Mouse (Mus musculus) ES-E14 (cell line): ENCODE results near the gene Mpnd. TPM values are rescaled to one million over a fixed set of nuclear protein-coding genes. Genes with fewer than 3 reads are reported as not detected.

Experiments used
- DNase-seq: peaks from one replicate; pipeline ENCODE4 v3.0.0-alpha.2; 2013; ENCODE audit warnings: low read depth, low spot score
- H3K27ac ChIP-seq: 2 replicates; pipeline ENCODE4 v1.5.1; 2012; ENCODE audit warnings: low read depth, mild to moderate bottlenecking, low read length, moderate library complexity, mixed read lengths; ENCODE audit not compliant: poor library complexity, insufficient read depth, severe bottlenecking
- H3K36me3 ChIP-seq: 2 replicates; pipeline ENCODE4 v1.6.1; 2012; ENCODE audit warnings: mild to moderate bottlenecking, low read length, moderate library complexity, mixed read lengths; ENCODE audit not compliant: control insufficient read depth, poor library complexity, insufficient read depth, severe bottlenecking
- H3K4me1 ChIP-seq, 2 experiments: fragments of 150-350 bp in 1 of 2; sonication (generic) in 1 of 2; 2 replicates each; pipeline ENCODE4 v1.6.1; 2012; ENCODE audit warnings: low read length in 2 of 2, mild to moderate bottlenecking in 1 of 2, mixed read lengths in 1 of 2; ENCODE audit not compliant: control insufficient read depth in 2 of 2, insufficient read depth in 2 of 2, poor library complexity in 1 of 2
- H3K4me3 ChIP-seq, 2 experiments: fragments of 150-350 bp in 1 of 2; sonication (generic) in 1 of 2; 2 replicates each; pipeline ENCODE4 v1.5.1; 2012; ENCODE audit warnings: low read length in 2 of 2, low read depth in 1 of 2, mild to moderate bottlenecking in 1 of 2, mixed read lengths in 1 of 2; ENCODE audit not compliant: insufficient read depth in 1 of 2, poor library complexity in 1 of 2, severe bottlenecking in 1 of 2
- H3K9ac ChIP-seq: 2 replicates; pipeline ENCODE4 v1.6.1; 2012; ENCODE audit warnings: low read depth, mild to moderate bottlenecking, low read length, mixed read lengths; ENCODE audit not compliant: poor library complexity, insufficient read depth, severe bottlenecking
- H3K9me3 ChIP-seq: fragments of 150-350 bp; sonication (generic); 2 replicates; pipeline ENCODE4 v1.6.1; 2012; ENCODE audit warnings: low read depth, mild to moderate bottlenecking, low read length; ENCODE audit not compliant: control insufficient read depth, insufficient read depth
- CHD2 ChIP-seq: IDR thresholded peaks from 2 replicates; pipeline ENCODE4 v1.6.1; 2014; ENCODE audit warnings: mild to moderate bottlenecking, low read depth, low read length, inconsistent platforms
- HCFC1 ChIP-seq: IDR thresholded peaks from 2 replicates; pipeline ENCODE4 v1.6.1; 2012; ENCODE audit warnings: low read length, inconsistent platforms, borderline replicate concordance; ENCODE audit not compliant: insufficient read depth
- MAFK ChIP-seq: IDR thresholded peaks from 2 replicates; pipeline ENCODE4 v1.6.1; 2014; ENCODE audit warnings: mild to moderate bottlenecking, low read depth, low read length, inconsistent platforms; ENCODE audit not compliant: insufficient read depth
- ZC3H11A ChIP-seq: IDR thresholded peaks from 2 replicates; pipeline ENCODE4 v1.6.1; 2012; ENCODE audit warnings: low read depth, mild to moderate bottlenecking, inconsistent platforms, low read length, borderline replicate concordance
- ZNF384 ChIP-seq: IDR thresholded peaks from 2 replicates; pipeline ENCODE4 v1.6.1; 2012; ENCODE audit warnings: low read depth, low read length, inconsistent platforms
- in situ Hi-C, 2 experiments: fragments of 600-800 bp; cut with MboI; formaldehyde crosslinking; loops; one replicate each; pipeline ENCODE4 v1.15.1; 2025; ENCODE audit warnings: low sequenced_read_pairs in 2 of 2, inconsistent platforms in 1 of 2; ENCODE audit not compliant: unreplicated experiment in 2 of 2
- total RNA-seq: library from RNA; depleted of rRNA; stranded (reverse); fragments of 300-350 nt; gene quantifications from 2 replicates; pipeline ENCODE4 v1.2.3, GENCODE M21; 2012

Mpnd gene
- total RNA-seq, 1 experiment: 39.0 TPM

DNA sequence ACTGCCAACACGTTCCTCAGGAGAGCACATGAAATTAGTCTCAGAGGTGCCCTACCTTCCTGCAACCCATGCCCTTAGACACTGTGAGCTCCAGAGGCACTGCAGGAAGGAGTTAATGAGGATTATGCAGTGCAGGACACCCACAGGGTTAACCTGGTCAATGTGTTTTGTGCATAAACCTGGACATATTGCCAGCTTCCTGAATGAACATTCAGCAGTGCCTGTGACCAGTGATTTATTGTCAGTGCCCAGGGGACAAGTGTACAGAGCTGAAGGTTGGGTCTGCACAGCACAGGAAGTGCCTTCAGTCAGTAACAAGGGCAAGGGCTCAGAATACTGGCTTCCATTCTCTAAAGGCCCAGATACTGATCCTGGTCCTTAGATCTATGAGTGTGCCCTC, 21.4 kb downstream of the Mpnd start:
- no peak for DNase-seq
- TF ChIP-seq MAFK: no peak
- no peak for TF ChIP-seq ZC3H11A
- no peak for TF ChIP-seq HCFC1
- no peak for TF ChIP-seq ZNF384
- TF ChIP-seq CHD2: no peak
- in situ Hi-C loops: no loop called here
- peaks cover 13% of the 10 kb centered on the region; the same call in 1 of the 2 replicates for H3K36me3 ChIP-seq
- H3K9ac ChIP-seq: no peak overlapping the region
- H3K4me3 ChIP-seq: no peak overlapping the region
- H3K9me3 ChIP-seq: no peaks in the 10 kb centered on the region
- H3K4me1 ChIP-seq: no peaks in the 10 kb centered on the region
- no peak overlapping the region for H3K27ac ChIP-seq

DNA sequence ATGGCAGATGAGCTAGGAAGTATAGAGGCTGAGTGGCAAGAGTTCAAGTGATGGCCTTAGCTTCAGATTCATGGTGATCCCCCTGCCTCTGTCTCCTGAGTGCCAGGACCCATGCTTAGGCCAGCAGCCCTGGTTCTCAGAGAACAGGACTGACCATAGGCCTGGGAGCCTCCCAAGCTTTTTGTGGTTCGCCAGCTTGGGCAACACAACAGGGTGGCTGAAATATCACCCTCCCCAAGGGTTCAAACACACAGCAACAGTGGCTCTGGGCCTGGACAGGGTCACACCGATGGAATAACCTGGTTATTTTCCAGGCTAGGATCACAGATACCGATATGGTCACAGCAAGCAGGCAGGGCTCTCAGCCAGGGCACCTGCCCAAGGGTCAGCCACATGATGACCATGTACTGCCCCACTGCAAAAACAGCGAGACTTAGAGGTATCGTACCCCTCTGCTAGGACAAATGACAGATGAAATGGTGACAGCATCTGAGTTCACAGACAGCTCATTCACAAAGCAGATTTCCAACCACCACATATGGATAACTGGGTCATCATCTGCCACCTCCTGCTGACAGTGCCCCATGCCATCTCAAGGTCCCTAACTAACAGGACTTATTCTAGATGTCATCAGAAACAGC, 22.4 kb downstream of the Mpnd start:
- H3K36me3 ChIP-seq: peaks cover 15% of the 10 kb centered on the region; the same call in 1 of the 2 replicates
- no peak overlapping the region for H3K9ac ChIP-seq
- peaks cover 2% of the 10 kb centered on the region in 2 experiments; a peak in 2 of 4 replicates for H3K4me1 ChIP-seq
- no peak for DNase-seq
- no peak for TF ChIP-seq CHD2
- no peaks in the 10 kb centered on the region for H3K9me3 ChIP-seq
- H3K27ac ChIP-seq: no peak overlapping the region
- no peak overlapping the region for H3K4me3 ChIP-seq
- in situ Hi-C loops: no loop called here

DNA sequence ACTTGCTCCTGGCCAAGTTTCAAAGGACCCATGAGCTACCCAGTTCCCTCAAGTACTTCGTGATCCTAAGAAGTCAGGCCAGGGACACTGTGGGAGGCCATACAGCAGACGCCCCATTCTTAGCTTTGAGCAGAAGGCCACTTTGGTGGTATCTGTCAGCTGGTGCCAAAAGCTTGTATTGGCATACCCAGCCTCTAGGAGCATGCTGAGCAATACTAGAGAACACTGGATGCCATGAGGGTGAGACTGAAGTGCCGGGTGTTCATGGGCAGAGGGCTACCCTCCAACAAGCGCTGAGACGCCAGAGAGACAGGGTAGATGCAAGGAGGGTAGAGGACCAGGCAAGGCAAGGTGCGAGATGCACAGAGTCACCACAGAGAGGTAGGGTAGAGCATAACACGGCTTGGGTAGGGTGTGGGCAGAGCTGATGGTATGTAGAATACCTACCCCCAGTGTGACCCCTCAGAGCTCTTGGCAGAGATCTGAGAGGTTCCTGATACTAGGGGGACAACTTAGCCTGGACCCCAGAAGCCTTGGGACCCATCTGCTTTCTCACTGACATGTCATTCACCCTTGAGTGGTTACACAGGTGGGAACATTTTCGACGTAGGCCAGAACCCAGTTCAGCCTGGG, 24.8 kb downstream of the Mpnd start:
- H3K27ac ChIP-seq: no peak overlapping the region
- H3K4me3 ChIP-seq: no peak overlapping the region
- DNase-seq: no peak
- peaks cover 26% of the 10 kb centered on the region; the same call in 1 of the 2 replicates for H3K36me3 ChIP-seq
- peaks cover 2 to 11% of the 10 kb centered on the region in 2 experiments; a peak in 3 of 4 replicates for H3K4me1 ChIP-seq
- in situ Hi-C loops: no loop called here
- TF ChIP-seq CHD2 (no peak), HCFC1 (no peak), ZNF384 (no peak), MAFK (no peak), ZC3H11A (no peak)
- no peaks in the 10 kb centered on the region for H3K9me3 ChIP-seq
- no peak overlapping the region for H3K9ac ChIP-seq

DNA sequence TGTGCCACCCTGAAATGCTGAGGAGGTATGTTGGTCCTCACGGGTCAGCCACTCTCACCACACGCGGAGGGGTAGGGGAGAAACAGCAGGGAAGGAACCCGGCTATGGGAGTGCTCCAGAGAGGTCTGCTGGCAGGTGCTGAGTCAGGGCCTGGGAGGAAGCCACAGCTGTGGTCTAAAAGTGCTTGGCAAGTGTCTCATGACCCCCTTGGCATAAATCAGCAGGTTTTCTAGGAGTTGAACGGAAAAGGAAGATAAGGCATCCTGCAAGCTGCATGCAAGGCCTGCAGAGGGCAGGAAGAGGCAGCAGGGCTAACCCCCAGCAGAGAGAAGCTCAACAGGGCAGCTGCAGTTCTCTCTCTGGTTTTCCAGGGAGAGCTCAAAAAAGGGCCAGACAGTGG, 25.4 kb downstream of the Mpnd start:
- Histone ChIP-seq H3K9me3 (no peaks in the 10 kb centered on the region), H3K36me3 (peaks cover 26% of the 10 kb centered on the region; the same call in 1 of the 2 replicates), H3K9ac (no peak overlapping the region), H3K4me1 (peaks cover 4 to 12% of the 10 kb centered on the region in 2 experiments), H3K4me3 (no peak overlapping the region), H3K27ac (no peak overlapping the region)
- DNase-seq: no peak
- in situ Hi-C loops: no loop called here
- TF ChIP-seq ZC3H11A: no peak
- no peak for TF ChIP-seq ZNF384

DNA sequence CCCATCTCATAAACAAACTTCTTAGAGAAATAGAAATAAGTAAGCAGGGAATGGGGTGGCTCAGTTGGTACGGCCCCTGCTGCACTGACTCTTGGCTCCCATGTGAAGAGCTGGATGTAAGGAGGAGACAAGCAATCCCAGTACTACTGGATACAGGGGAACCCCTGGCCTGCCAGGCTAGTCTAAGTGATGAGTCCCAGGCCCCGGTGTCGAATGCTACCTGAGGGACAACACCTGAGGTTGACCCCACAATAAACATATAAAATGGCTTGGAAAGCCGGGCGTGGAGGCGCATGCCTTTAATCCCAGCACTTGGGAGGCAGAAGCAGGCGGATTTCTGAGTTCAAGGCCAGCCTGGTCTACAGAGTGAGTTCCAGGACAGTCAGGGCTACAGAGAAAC, 25.9 kb downstream of the Mpnd start:
- no peak overlapping the region for H3K27ac ChIP-seq
- TF ChIP-seq HCFC1 (no peak), MAFK (no peak), ZNF384 (no peak), ZC3H11A (no peak), CHD2 (no peak)
- no peak overlapping the region for H3K9ac ChIP-seq
- peaks cover 26% of the 10 kb centered on the region; the same call in 1 of the 2 replicates for H3K36me3 ChIP-seq
- no peaks in the 10 kb centered on the region for H3K9me3 ChIP-seq
- no peak for DNase-seq
- peaks cover 4 to 12% of the 10 kb centered on the region in 2 experiments for H3K4me1 ChIP-seq
- in situ Hi-C loops: no loop called here
- no peak overlapping the region for H3K4me3 ChIP-seq
